Mouse (Mus musculus) cerebellum, postnatal 25 days (tissue): ENCODE measurements around the gene Tnfaip8l2.
"Not testable (repeated sequence)": the region's sequence is repeated elsewhere in the genome, so short reads cannot be mapped to it uniquely, and the experiment has no call there.

Source experiments
- DNase-seq, 2 experiments: peaks; one replicate each; pipeline ENCODE4 v3.0.0; 2021; ENCODE audit warnings: mixed read lengths in 2 of 2

Tnfaip8l2 gene

DNA sequence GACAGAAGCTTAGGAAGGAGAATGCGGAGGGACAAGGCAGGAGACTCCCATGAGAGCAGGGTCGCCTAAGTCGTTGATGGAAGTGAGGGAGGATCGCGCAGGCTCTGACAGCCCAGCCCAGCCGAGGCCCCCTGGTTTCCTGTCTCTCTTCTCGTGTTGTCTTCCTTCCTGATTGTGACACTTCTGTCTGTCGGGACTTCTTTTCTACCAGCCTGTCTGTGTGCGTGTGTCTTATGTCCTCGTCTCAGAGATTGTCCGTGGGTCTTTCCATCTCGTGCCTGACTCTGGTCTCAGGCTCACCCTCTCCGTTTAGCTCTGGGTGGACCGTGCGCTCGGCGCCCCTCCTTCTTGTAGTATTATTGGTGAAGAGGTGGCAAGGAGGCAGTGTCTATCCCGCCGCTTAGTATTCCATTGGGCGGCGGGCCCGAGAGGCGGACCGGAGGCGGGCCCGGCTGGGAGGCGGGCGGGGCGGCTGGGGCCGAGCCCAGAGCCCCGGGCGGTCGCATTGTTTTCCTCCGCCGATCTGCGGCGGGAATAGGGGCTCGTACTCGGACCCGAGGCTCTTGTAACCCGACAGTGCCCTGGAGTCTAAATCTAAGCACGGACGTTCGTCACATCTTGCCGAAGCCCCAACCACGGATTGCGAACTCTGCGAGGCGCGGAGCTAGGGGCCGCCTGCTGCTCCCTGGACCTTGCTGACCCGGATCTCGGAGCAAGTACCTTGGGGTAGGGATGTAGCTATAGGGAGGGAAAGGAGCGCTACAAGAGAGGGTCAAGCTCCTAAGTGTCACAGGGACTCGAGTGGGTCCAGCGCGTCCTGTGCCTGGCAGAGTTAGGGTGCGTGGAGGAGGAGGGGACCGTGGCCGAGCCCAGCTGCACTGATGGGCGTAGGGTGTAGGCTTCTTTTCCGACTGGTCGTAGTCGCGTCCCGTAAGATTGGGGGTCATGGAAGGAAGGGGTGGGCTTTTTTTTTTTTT lies 18.1 kb upstream of the Tnfaip8l2 start, which contains the start of gene Sema6c:
Gene Sema6c (plus strand): TSS at position 471 of the 977 bp plus-strand sequence.
- DNase-seq = peak; percentile 90 to 95

DNA sequence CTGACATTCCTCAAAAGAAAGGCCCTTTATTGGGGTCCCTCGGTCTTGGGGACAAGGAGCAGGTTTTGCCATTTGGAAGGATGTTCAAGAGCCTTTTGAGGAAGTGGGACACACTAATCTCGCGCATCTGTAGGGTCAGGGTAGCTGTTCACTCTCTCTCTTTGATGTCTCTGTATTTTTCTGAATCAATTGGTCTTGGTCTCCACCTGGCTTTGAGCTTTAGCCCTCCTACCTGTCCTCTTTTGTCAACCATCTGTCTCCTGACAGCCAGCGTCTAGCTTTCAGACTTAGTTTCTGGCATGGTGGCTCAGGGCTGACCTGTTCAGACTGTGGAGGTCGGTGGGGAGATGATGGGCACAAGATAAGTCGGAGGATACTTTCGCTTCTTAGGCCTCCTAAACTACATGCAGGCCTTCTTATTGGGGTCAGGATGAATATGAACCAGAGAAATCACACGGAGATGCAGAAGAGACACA lies 17.4 kb upstream of the Tnfaip8l2 start:
- no peak for DNase-seq

GRCm38 (mm10) chr3:95153874-95154273 lies 11.7 kb upstream of the Tnfaip8l2 start:
- DNase-seq = peak in 1 of 2 experiments; percentile 53

DNA sequence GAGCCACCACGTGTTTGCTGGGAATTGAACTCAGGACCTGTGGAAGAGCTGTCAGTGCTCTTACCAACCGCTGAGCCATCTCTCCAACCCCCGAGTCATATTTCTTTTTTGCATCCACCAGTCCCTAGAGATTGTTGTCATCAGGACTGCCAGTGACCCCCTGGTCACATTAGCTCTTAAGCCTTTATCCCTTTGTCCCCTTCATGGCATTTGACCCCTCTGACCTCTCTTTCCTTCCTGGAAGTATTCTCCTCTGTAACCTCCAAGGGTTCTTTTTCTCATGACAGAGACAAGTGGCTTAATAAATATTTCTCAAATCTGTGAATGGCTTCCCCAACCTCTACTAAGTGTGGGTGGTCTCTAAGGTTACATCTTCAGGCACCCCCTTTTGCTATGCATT lies 5.8 kb upstream of the Tnfaip8l2 start:
- no peak for DNase-seq

DNA sequence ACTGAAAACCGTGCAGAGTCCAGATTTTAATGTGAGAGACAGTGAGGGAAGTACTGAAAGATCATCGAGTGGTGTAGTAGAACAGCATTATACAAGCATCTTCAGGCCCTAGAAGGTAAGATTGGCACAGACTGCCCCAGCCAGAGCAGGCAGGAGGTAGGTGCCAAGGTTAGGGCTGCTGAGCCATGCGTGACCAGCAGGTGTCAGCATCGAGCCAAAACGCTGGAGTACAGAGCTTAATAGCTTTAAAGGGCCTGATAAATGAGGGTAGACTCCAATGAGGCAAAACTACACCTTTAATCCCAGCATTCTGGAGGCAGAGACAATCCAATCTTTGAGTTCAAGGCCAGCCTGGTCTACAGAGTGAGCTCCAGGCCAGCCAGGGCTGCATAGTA lies 454 bp upstream of the Tnfaip8l2 start:
- peak; percentile 96 for DNase-seq

- no peak for DNase-seq
Measured at GRCm38 (mm10) chr3:95141474-95141873, 686 bp downstream of the Tnfaip8l2 start.

DNA sequence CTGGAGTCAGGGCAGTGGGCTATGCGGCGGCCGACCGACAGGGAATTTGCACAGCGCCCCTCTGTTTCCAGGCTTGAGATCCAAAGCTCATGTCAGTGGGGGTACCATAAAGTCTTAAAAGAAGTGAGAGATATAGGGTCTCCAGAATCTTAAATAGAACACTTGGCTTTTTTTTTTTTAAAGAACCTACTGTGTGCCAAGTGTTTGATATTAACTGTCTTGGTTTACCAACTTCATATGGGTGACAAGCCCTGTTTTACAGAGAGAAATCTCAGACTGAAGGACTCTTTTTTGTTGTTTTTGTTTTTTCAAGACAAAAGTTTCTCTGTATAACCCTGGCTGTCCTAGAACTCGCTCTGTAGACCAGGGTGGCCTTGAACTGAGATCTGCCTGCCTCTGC lies 1.4 kb downstream of the Tnfaip8l2 start:
- DNase-seq = no peak

GRCm38 (mm10) chr3:95140289-95140595 lies 1.9 kb downstream of the Tnfaip8l2 start:
- DNase-seq = peak; percentile 13 to 22

DNA sequence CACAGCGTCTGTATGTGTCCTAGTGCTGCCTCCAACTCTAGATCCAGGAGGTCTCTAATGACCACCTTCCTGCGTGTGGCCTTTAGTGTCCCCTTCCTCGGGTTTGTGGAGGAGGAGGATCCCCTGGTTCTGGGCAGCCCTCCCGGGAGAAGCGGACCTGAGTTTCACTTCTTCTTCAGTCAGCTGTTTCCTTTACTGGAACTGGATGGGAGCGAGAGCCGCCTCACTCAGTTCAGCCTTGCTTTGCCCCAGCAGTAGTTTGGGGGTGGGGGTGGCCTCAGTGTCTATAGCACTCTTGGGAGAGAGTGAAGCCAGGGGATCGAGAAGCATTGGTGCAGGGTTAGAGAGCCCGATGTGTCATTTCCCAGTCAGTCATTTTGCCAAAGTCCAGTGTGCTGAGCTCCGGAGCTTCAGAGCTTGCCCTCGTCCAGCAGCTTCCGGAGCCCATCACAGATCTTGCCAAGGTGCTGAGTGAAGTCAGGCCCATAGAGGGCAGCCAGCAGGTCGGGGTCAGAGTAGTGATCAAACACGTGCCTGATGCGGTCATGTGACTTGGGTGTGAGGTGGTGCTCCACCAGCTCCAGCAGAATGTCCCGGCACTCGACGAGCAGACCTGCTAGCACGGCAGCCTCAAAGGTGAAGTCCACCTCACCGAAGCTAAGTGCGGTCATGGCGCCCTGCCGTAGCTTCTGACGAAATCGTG lies 2.4 kb downstream of the Tnfaip8l2 start:
- DNase-seq = no peak

- DNase-seq = no peak
Measured at GRCm38 (mm10) chr3:95136336-95136735, 5.8 kb downstream of the Tnfaip8l2 start.

DNA sequence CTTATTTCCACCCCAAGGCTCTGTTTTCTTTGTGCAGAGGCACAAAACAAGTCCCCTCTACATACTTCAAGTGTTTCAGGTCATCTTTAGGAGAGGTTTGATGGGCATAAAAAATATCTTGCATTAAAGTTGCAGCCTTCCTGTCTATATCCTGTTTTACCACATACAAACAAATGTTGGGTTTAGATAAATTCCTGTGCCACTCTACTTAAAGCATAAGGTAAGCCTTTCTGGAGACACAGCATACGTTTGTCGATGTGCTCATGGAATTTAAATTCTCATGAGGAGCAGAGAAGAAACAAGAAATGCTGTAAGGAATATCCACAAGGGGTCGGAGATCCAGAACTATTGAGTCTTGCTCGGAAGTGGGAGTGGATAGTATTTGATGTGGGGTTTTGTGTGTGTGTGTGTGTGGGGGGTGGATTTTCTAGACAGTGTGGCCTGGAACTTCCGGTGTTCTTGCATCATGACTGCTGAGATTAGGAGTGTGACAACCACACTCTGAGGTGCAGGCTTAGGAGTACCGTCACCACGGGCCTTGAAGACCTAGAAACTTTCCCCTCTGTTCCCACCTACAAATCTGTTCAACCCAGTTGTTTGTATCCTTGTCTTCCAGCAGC lies 6.6 kb downstream of the Tnfaip8l2 start:
- DNase-seq = no peak

DNA sequence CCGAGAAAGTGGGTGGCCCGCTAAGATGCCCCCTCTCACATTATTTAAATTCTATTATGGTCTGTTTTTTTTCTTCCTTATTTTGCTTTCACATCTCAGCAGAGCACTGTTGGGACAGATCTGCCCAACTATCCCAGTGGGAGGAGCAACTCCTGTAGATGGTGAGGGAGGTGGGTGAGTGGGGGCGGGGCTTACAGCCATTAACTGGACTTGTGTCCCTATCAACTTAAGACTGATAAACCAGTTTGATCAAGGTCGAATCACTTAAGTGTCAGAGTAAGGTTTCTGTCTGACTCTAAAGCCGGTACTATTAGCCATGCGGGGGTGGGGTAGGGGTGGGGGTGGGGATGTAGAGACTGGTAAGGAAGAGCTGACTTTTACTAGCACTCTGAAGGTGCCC lies 7.1 kb downstream of the Tnfaip8l2 start:
- peak; percentile 28 to 66 for DNase-seq

- DNase-seq = not testable (repeated sequence)
Measured at GRCm38 (mm10) chr3:95134133-95134532, 8.0 kb downstream of the Tnfaip8l2 start.

GRCm38 (mm10) chr3:95133680-95134101 lies 8.5 kb downstream of the Tnfaip8l2 start, which contains the start of the genes Scnm1 and Lysmd1:
TSS of gene Scnm1 (minus strand) at chr3:95134011.
TSS of gene Lysmd1 (plus strand) at chr3:95134088.
- peak; percentile 89 to 93 for DNase-seq

DNA sequence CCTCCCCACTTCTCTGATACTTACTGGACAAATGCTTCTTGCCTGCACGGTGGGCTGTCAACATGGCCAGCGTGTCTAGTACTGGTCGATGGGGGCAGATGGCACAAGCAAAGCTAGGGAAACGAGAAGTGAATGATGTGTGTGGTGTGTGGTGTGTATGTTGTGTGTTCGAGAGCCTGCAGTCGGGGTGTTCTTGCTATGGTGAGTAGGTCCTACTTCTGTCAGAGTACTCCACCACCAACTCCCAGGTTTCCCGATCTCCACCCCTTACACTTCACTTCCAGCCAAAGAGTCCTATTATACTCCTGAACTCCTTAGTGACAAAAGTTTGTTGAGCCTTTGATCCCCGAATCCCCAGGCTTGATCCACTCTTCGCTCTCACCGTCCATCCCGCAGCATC lies 9.0 kb downstream of the Tnfaip8l2 start:
- peak in 1 of 2 experiments; percentile 21 for DNase-seq

GRCm38 (mm10) chr3:95132389-95132788 lies 9.8 kb downstream of the Tnfaip8l2 start:
- DNase-seq = not testable (repeated sequence)

- no peak for DNase-seq
Measured at GRCm38 (mm10) chr3:95130081-95130480, 12.1 kb downstream of the Tnfaip8l2 start.

DNA sequence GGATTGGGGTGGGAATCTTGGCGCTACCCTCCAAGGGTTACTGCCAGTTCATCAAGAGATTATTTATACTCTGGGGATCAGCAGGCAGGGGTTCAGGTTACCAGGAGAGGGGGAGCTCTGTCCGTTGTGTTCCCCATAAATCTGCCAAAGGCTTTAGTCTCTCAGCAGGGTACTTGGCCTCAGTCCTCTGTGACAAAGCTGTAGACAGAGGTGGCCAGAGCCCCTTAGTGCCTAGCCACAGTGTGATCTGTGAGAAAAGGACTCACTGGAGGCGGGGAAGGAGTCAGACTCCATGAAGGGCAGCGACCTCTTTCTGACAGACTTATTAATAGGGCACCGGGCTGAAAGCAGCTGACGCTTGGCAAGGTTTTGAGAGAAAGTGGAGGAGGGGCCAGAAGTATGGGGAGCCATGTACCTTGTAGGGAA lies 12.9 kb downstream of the Tnfaip8l2 start:
- peak; percentile 66 to 77 for DNase-seq

DNA sequence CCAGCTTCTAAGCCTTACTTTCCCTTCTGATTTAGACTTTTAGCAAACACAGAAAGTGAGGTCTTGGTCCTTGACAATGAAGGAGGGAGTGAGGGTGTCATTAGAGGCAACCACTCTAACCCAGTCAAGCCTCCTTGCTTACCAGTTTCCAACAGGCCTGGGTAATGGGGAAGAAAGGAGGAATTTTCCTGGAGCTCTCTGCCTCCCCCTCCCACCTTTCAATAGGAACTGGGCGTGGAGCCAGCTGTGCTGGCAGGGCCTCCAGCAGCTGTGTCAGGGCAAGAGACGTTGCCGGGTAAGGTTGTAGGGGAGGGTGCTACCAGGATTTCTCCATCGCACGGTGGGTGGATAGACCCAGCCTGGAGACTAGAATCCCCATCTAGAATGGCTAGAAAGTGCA lies 17.2 kb downstream of the Tnfaip8l2 start:
- DNase-seq = peak in 1 of 2 experiments; percentile 39

GRCm38 (mm10) chr3:95124246-95124645 lies 17.9 kb downstream of the Tnfaip8l2 start, which contains the start of gene Tmod4:
TSS of gene Tmod4 (plus strand) at chr3:95124476.
- no peak for DNase-seq

GRCm38 (mm10) chr3:95121580-95121979 lies 20.6 kb downstream of the Tnfaip8l2 start:
- no peak for DNase-seq

- DNase-seq = no peak
Measured at GRCm38 (mm10) chr3:95117751-95118150, 24.4 kb downstream of the Tnfaip8l2 start.

DNA sequence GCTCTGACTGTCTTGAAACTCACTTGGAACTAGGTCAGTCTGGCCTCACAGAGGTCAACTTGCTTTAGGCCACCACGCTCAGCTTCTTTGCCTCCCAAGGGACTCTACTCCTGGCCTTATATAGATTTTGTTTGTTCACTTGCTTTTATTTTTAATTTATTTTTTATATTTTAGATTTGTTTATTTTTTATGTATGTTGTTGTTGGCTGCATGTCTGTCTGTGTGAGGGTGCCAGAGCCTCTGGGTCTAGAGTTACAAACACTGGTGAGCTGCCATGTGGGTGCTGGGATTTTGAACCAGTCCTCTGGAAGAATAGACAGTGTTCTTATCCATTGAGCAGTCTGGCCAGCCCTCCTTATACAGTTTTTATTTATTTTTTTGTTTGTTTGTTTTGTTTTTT lies 29.4 kb downstream of the Tnfaip8l2 start:
- DNase-seq = peak in 1 of 2 experiments; percentile 1
